Mouse (Mus musculus): ENCODE results near the gene Vps26c. TPM values are rescaled to one million over a fixed set of nuclear protein-coding genes. Genes with fewer than 3 reads are reported as not detected.

The Vps26c gene
- polyA plus RNA-seq, 1 experiment = 57.8 TPM

GRCm38 (mm10) chr16:94451545-94452488 lies 74.8 kb downstream of the Vps26c start:
- 83% methylated on average over 11 of the region's 11 CpGs for WGBS

GRCm38 (mm10) chr16:94449632-94450031 lies 77.0 kb downstream of the Vps26c start:
- no peak for DNase-seq
- Histone ChIP-seq H3K27me3 (ENCODE audit: control insufficient read depth, insufficient read depth, low read length) (no peaks in the 10 kb centered on the region), H3K4me1 (ENCODE audit: control insufficient read depth, insufficient read depth, low read length) (no peaks in the 10 kb centered on the region; the same call in 1 of the 2 replicates), H3K4me3 (replicated peaks; ENCODE audit: insufficient read depth, low read depth, low read length) (no peak overlapping the region), H3K27ac (ENCODE audit: insufficient read depth, low read length) (no peak overlapping the region)
- 94% methylated on average over 7 of the region's 7 CpGs for whole genome bisulfite sequencing
- TF ChIP-seq CTCF (IDR thresholded peaks at IDR 0.05; ENCODE audit: borderline replicate concordance, insufficient read depth, low read depth, low read length) (no peak), POLR2A (IDR thresholded peaks at IDR 0.05; ENCODE audit: borderline replicate concordance, insufficient read depth, low read length) (no peak)

More at GRCm38 (mm10) chr16:94451545-94452488, 74.8 kb downstream of the Vps26c start:
- no peak for DNase-seq
- Histone ChIP-seq H3K4me3 (replicated peaks; ENCODE audit: insufficient read depth, low read depth, low read length) (no peak overlapping the region), H3K4me1 (ENCODE audit: control insufficient read depth, insufficient read depth, low read length) (peaks cover 4% of the 10 kb centered on the region), H3K27ac (ENCODE audit: insufficient read depth, low read length) (no peak overlapping the region), H3K27me3 (ENCODE audit: control insufficient read depth, insufficient read depth, low read length) (no peaks in the 10 kb centered on the region)
- TF ChIP-seq POLR2A (IDR thresholded peaks at IDR 0.05; ENCODE audit: borderline replicate concordance, insufficient read depth, low read length) (no peak), CTCF (IDR thresholded peaks at IDR 0.05; ENCODE audit: borderline replicate concordance, insufficient read depth, low read depth, low read length) (no peak)

GRCm38 (mm10) chr16:94449151-94449550 lies 77.5 kb downstream of the Vps26c start:
- H3K27me3 ChIP-seq (ENCODE audit: control insufficient read depth, insufficient read depth, low read length) = no peaks in the 10 kb centered on the region
- H3K27ac ChIP-seq (ENCODE audit: insufficient read depth, low read length) = no peak overlapping the region
- DNase-seq = no peak
- TF ChIP-seq CTCF (IDR thresholded peaks at IDR 0.05; ENCODE audit: borderline replicate concordance, insufficient read depth, low read depth, low read length) (peak; percentile 14; the same call in 1 of the 2 replicates), POLR2A (IDR thresholded peaks at IDR 0.05; ENCODE audit: borderline replicate concordance, insufficient read depth, low read length) (no peak)
- 77% methylated on average over 8 of the region's 8 CpGs for WGBS
- no peak overlapping the region for H3K4me3 ChIP-seq (replicated peaks; ENCODE audit: insufficient read depth, low read depth, low read length)
- no peaks in the 10 kb centered on the region; the same call in 1 of the 2 replicates for H3K4me1 ChIP-seq (ENCODE audit: control insufficient read depth, insufficient read depth, low read length)

Other genes starting within 250 kb of the Vps26c start
- gene Hlcs, start 213.3 kb downstream of the Vps26c start, polyA plus RNA-seq (2012; rRNA removed) = 17.5 and 19.3 TPM in 2 replicates
- gene Ripply3, start 198.4 kb downstream of the Vps26c start, polyA plus RNA-seq (2012; rRNA removed) = 0.46 TPM in 2 replicates
- 295 and 301 TPM in 2 replicates for gene Ttc3, start 156.2 kb downstream of the Vps26c start, polyA plus RNA-seq (2012; rRNA removed)
- gene Pigp, start 155.0 kb downstream of the Vps26c start, polyA plus RNA-seq (2012; rRNA removed) = 73.6 and 83.0 TPM in 2 replicates
- 41.7 and 42.8 TPM in 2 replicates for gene Dyrk1a, start 43.2 kb upstream of the Vps26c start, polyA plus RNA-seq (2012; rRNA removed)

Data from cerebellum, adult 2 months (tissue).